16 mouse cellular contexts compared by ENCODE assay signal in genomic region chr9:69767421-69767820, GRCm38 (mm10). TPM values are rescaled to one million over a fixed set of nuclear protein-coding genes. Genes with fewer than 3 reads are reported as not detected.
DNase-seq lines count a peak whose midpoint lies in the region; ATAC-seq and TF ChIP-seq lines count a peak whose summit lies in the region.
"Had no signal": no experiment of that assay in that cellular context is flagged by ENCODE, and none has a peak within 500 bp of the region (broad histone marks: within the 10 kb centered on the region; RNA-seq: fewer than 3 reads in every experiment).

No protein-coding gene starts in this region.

- H3K27me3 ChIP-seq in intestine, embryonic 14.5 days (replicated peaks; ENCODE audit: control insufficient read depth, insufficient read depth, low read length), result peaks cover 100% of the 10 kb centered on the region
- H3K27me3 ChIP-seq in intestine, postnatal 0 days (replicated peaks; ENCODE audit: control insufficient read depth, insufficient read depth, low read length), result peaks cover 98% of the 10 kb centered on the region
- peaks cover 99% of the 10 kb centered on the region for H3K27me3 ChIP-seq in hindbrain, embryonic 14.5 days (ENCODE audit: control insufficient read depth, insufficient read depth, low read length)
- peaks cover 29% of the 10 kb centered on the region for H3K27me3 ChIP-seq in midbrain, embryonic 16.5 days (ENCODE audit: control insufficient read depth, insufficient read depth, low read depth, low read length)
- H3K27me3 ChIP-seq in intestine, embryonic 15.5 days (replicated peaks), result peaks cover 92% of the 10 kb centered on the region

- no peak for ATAC-seq in intestine, embryonic 14.5 days (replicated peaks; ENCODE audit: low FRiP score, low TSS enrichment, low read depth)
- ATAC-seq in intestine, postnatal 0 days, result no peak
- ATAC-seq in hindbrain, embryonic 14.5 days (ENCODE audit: low FRiP score), result no peak
- no peak for ATAC-seq in midbrain, embryonic 16.5 days
- no peak for ATAC-seq in megakaryocyte-erythroid progenitor cell, adult 5-6 weeks (replicated peaks; ENCODE audit: low FRiP score, low TSS enrichment, poor library complexity, severe bottlenecking)
- no peak for ATAC-seq in intestine, embryonic 15.5 days

- no peak overlapping the region for H3K27ac ChIP-seq in intestine, embryonic 14.5 days (ENCODE audit: low read depth)
- H3K27ac ChIP-seq in intestine, postnatal 0 days (ENCODE audit: low read depth, low read length), result no peak overlapping the region
- H3K27ac ChIP-seq in hindbrain, embryonic 14.5 days, result 0 out of 2 replicates have a peak overlapping the region, but pooled peaks have one; percentile 14
- peak overlapping the region; percentile 44 for H3K27ac ChIP-seq in midbrain, embryonic 16.5 days (ENCODE audit: low read length)
- no peak overlapping the region for H3K27ac ChIP-seq in intestine, embryonic 15.5 days
- H3K27ac ChIP-seq: embryonic facial prominence, embryonic 15.5 days; limb, embryonic 15.5 days had no signal

- peak; percentile 57 for DNase-seq in intestine, embryonic 14.5 days (ENCODE audit: low spot score)
- peak; percentile 26 for DNase-seq in ZHBTc4 (ENCODE audit: low read depth, low spot score)
- no peak for DNase-seq in hindbrain, embryonic 14.5 days (ENCODE audit: low spot score)
- no peak for DNase-seq in ovary, postnatal 36 days (ENCODE audit: low spot score)
- DNase-seq: cerebellum, adult 8-10 months; heart, adult 18-20 months; layer of hippocampus, adult 9-11 months; lung, embryonic 14.5 days had no signal

- H3K36me3 ChIP-seq in intestine, embryonic 14.5 days (ENCODE audit: control insufficient read depth, insufficient read depth, low read length), result no peaks in the 10 kb centered on the region
- no peaks in the 10 kb centered on the region for H3K36me3 ChIP-seq in intestine, postnatal 0 days (ENCODE audit: control insufficient read depth, insufficient read depth)
- no peaks in the 10 kb centered on the region for H3K36me3 ChIP-seq in hindbrain, embryonic 14.5 days (replicated peaks; ENCODE audit: control insufficient read depth, insufficient read depth)
- no peaks in the 10 kb centered on the region for H3K36me3 ChIP-seq in midbrain, embryonic 16.5 days (ENCODE audit: control insufficient read depth, insufficient read depth, low read length)
- H3K36me3 ChIP-seq in intestine, embryonic 15.5 days, result no peaks in the 10 kb centered on the region
- H3K36me3 ChIP-seq: embryonic facial prominence, embryonic 15.5 days; limb, embryonic 15.5 days had no signal

- no peak overlapping the region for H3K4me3 ChIP-seq in intestine, embryonic 14.5 days (ENCODE audit: low read depth, low read length)
- H3K4me3 ChIP-seq in intestine, postnatal 0 days (ENCODE audit: low read depth, low read length), result no peak overlapping the region
- peak overlapping the region; percentile 5; the same call in 1 of the 2 replicates for H3K4me3 ChIP-seq in hindbrain, embryonic 14.5 days (replicated peaks; ENCODE audit: low read length)
- H3K4me3 ChIP-seq in midbrain, embryonic 16.5 days (ENCODE audit: low read depth, low read length), result peak overlapping the region; percentile 17; the same call in 1 of the 2 replicates
- H3K4me3 ChIP-seq in intestine, embryonic 15.5 days (replicated peaks), result no peak overlapping the region
- H3K4me3 ChIP-seq: embryonic facial prominence, embryonic 15.5 days; limb, embryonic 15.5 days had no signal

- no peaks in the 10 kb centered on the region for H3K4me1 ChIP-seq in intestine, embryonic 14.5 days (replicated peaks; ENCODE audit: control insufficient read depth, insufficient read depth, low read length)
- H3K4me1 ChIP-seq in intestine, postnatal 0 days (replicated peaks; ENCODE audit: control insufficient read depth, insufficient read depth, low read length), result no peaks in the 10 kb centered on the region
- 0 out of 2 replicates have a peak, but pooled peaks cover 2% of the 10 kb centered on the region for H3K4me1 ChIP-seq in hindbrain, embryonic 14.5 days (replicated peaks; ENCODE audit: control insufficient read depth, insufficient read depth, low read length)
- H3K4me1 ChIP-seq in midbrain, embryonic 16.5 days (ENCODE audit: control insufficient read depth, insufficient read depth, low read length), result no peaks in the 10 kb centered on the region; the same call in 1 of the 2 replicates
- H3K4me1 ChIP-seq in intestine, embryonic 15.5 days (replicated peaks), result 0 out of 2 replicates have a peak, but pooled peaks cover 2% of the 10 kb centered on the region

- no peaks in the 10 kb centered on the region for H3K9me3 ChIP-seq in intestine, embryonic 14.5 days (ENCODE audit: control insufficient read depth, low read length)
- H3K9me3 ChIP-seq in intestine, postnatal 0 days (ENCODE audit: control insufficient read depth), result no peaks in the 10 kb centered on the region
- no peaks in the 10 kb centered on the region for H3K9me3 ChIP-seq in hindbrain, embryonic 14.5 days (ENCODE audit: control insufficient read depth, low read length)
- no peaks in the 10 kb centered on the region for H3K9me3 ChIP-seq in midbrain, embryonic 16.5 days (replicated peaks; ENCODE audit: control insufficient read depth, low read length, poor library complexity, severe bottlenecking)
- no peaks in the 10 kb centered on the region for H3K9me3 ChIP-seq in intestine, embryonic 15.5 days
- H3K9me3 ChIP-seq: embryonic facial prominence, embryonic 15.5 days; limb, embryonic 15.5 days had no signal

- 2% methylated on average over 9 of the region's 12 CpGs for WGBS in intestine, embryonic 14.5 days
- under 1% methylated on average over 9 of the region's 12 CpGs for WGBS in intestine, postnatal 0 days
- WGBS in hindbrain, embryonic 14.5 days, result under 1% methylated on average over 9 of the region's 12 CpGs
- under 1% methylated on average over 9 of the region's 12 CpGs for WGBS in midbrain, embryonic 16.5 days
- 4% methylated on average over 9 of the region's 12 CpGs for WGBS in intestine, embryonic 15.5 days

- TF ChIP-seq CTCF in intestine, postnatal 0 days (IDR thresholded peaks at IDR 0.05; ENCODE audit: low read depth), result no peak

- no peak overlapping the region for H3K4me2 ChIP-seq in intestine, embryonic 14.5 days (ENCODE audit: low read length)
- no peak overlapping the region for H3K4me2 ChIP-seq in intestine, postnatal 0 days (replicated peaks; ENCODE audit: low read depth)
- H3K4me2 ChIP-seq in hindbrain, embryonic 14.5 days (replicated peaks), result peak overlapping the region; percentile 29
- H3K4me2 ChIP-seq in midbrain, embryonic 16.5 days (ENCODE audit: low read length), result peak overlapping the region; percentile 26
- H3K4me2 ChIP-seq in intestine, embryonic 15.5 days (replicated peaks), result no peak overlapping the region
- H3K4me2 ChIP-seq: embryonic facial prominence, embryonic 15.5 days; limb, embryonic 15.5 days; lung, embryonic 14.5 days had no signal

- no peak overlapping the region for H3K9ac ChIP-seq in intestine, embryonic 14.5 days (ENCODE audit: low read length)
- H3K9ac ChIP-seq in intestine, postnatal 0 days (ENCODE audit: low read depth, low read length), result no peak overlapping the region
- H3K9ac ChIP-seq in hindbrain, embryonic 14.5 days, result no peak overlapping the region
- H3K9ac ChIP-seq in midbrain, embryonic 16.5 days (ENCODE audit: low read depth, low read length), result no peak overlapping the region
- no peak overlapping the region for H3K9ac ChIP-seq in intestine, embryonic 15.5 days
- H3K9ac ChIP-seq: embryonic facial prominence, embryonic 15.5 days; limb, embryonic 15.5 days; lung, embryonic 14.5 days had no signal

RNA-seq across cellular contexts. Expression of gene Foxb1, which starts 6.7 kb away (rescaled TPM):
- polyA plus RNA-seq in intestine, embryonic 14.5 days (2014; fragmentation: Nextera tagmentation; extraction: Ambion mirVana), result not detected in 2 replicates
- not detected in 2 replicates for polyA plus RNA-seq in intestine, postnatal 0 days (2015; fragmentation: Nextera tagmentation; extraction: Ambion mirVana)
- 5.2 and 6.1 TPM in 2 replicates for polyA plus RNA-seq in hindbrain, embryonic 14.5 days (2014; fragmentation: Nextera tagmentation; extraction: Ambion mirVana)
- polyA plus RNA-seq in midbrain, embryonic 16.5 days (2015; fragmentation: Nextera tagmentation; extraction: Ambion mirVana), result 12.0 and 15.4 TPM in 2 replicates
- not detected in 2 replicates for total RNA-seq in megakaryocyte-erythroid progenitor cell, adult 5-6 weeks (2014; fragmentation: Nextera tagmentation)
- not detected in 2 replicates for total RNA-seq in megakaryocyte-erythroid progenitor cell, adult 5-6 weeks (2017)
- polyA plus RNA-seq in intestine, embryonic 15.5 days (2015; fragmentation: Nextera tagmentation; extraction: Ambion mirVana), result not detected in 2 replicates
- total RNA-seq: heart, adult 18-20 months; heart, postnatal 25 days had no signal
- polyA plus RNA-seq: embryonic facial prominence, embryonic 15.5 days; frontal cortex, adult 2 months; limb, embryonic 15.5 days; lung, embryonic 14.5 days had no signal

Comparison
In these comparisons a context has a peak if more than half of its experiments do, and no peak if none do; other contexts are left out.
1. DNase-seq: peak in intestine, embryonic 14.5 days (single experiment) and ZHBTc4 (single experiment); none in hindbrain, embryonic 14.5 days (single experiment) and ovary, postnatal 36 days (single experiment).
2. H3K27ac ChIP-seq: peak in hindbrain, embryonic 14.5 days (single experiment) and midbrain, embryonic 16.5 days (single experiment); none in intestine, embryonic 14.5 days (single experiment), intestine, postnatal 0 days (single experiment) and intestine, embryonic 15.5 days (single experiment).
3. H3K4me2 ChIP-seq: peak in hindbrain, embryonic 14.5 days (single experiment) and midbrain, embryonic 16.5 days (single experiment); none in intestine, embryonic 14.5 days (single experiment), intestine, postnatal 0 days (single experiment) and intestine, embryonic 15.5 days (single experiment).
4. H3K4me3 ChIP-seq: peak in hindbrain, embryonic 14.5 days (single experiment) and midbrain, embryonic 16.5 days (single experiment); none in intestine, embryonic 14.5 days (single experiment), intestine, postnatal 0 days (single experiment) and intestine, embryonic 15.5 days (single experiment).